In the genomic region with DNA sequence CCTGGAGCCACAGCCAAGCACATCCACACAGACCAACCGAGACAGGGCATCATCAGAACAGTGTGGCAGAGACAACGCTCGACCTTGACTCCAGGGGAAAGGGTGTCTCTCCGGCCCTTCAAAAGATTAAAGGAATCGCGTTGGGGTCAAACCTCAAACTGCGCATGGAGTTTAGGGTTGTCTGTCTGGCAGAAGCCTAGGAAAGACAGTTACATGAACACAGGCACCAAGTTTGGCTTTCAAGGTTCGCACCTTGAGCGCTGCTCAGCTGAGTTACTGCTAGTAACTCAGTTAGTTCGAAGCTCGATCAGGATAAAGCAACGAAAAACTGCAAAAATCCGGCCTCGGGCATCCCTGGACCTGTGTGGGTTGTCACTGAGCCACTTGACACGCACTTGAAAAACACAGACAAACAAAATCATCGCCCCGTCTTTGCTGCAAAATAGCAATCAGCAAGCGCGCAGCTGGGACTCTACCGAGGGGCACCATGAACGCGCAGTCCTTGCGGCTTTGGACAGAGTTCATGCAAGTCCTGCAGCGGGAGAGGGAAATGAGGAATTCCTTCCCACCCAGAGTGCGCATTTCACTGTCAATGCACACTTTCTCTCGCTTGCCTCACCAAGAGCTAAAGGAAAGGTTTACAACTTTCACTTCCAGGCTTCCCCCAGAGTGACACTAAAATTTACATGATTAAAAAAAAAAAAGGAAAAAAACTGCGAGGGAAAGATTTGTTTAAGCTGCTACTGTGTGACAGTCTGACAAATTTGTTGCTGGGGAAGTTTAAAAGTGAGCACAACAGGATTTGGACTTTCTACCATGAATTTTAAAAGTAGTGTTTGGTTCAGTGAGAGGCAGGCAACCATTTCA, we compare ENCODE assay signal across 9 mouse cellular contexts.
DNase-seq lines count a peak whose midpoint lies in the region; ATAC-seq and TF ChIP-seq lines count a peak whose summit lies in the region.
"Had no signal": no experiment of that assay in that cellular context is flagged by ENCODE, and none has a peak within 500 bp of the region (broad histone marks: within the 10 kb centered on the region; RNA-seq: fewer than 3 reads in every experiment).

No protein-coding gene starts in this region.

- H3K4me1 ChIP-seq in forebrain, embryonic 12.5 days = peaks cover 42% of the 10 kb centered on the region
- peaks cover 43% of the 10 kb centered on the region for H3K4me1 ChIP-seq in forebrain, embryonic 15.5 days
- H3K4me1 ChIP-seq in midbrain, embryonic 13.5 days (replicated peaks) = peaks cover 36% of the 10 kb centered on the region
- H3K4me1 ChIP-seq in midbrain, postnatal 0 days (ENCODE audit: insufficient read depth, low read length) = no peaks in the 10 kb centered on the region; the same call in 1 of the 2 replicates
- H3K4me1 ChIP-seq in limb, embryonic 15.5 days = peaks cover 47% of the 10 kb centered on the region
- no peaks in the 10 kb centered on the region for H3K4me1 ChIP-seq in stomach, postnatal 0 days (replicated peaks; ENCODE audit: control insufficient read depth, insufficient read depth)

- H3K27me3 ChIP-seq in forebrain, embryonic 12.5 days = peaks cover 82% of the 10 kb centered on the region
- H3K27me3 ChIP-seq in forebrain, embryonic 15.5 days = peaks cover 69% of the 10 kb centered on the region
- peaks cover 85% of the 10 kb centered on the region for H3K27me3 ChIP-seq in midbrain, embryonic 13.5 days
- peaks cover 65% of the 10 kb centered on the region for H3K27me3 ChIP-seq in midbrain, postnatal 0 days (ENCODE audit: insufficient read depth, low read length)
- peaks cover 44% of the 10 kb centered on the region for H3K27me3 ChIP-seq in limb, embryonic 15.5 days
- H3K27me3 ChIP-seq in stomach, postnatal 0 days (ENCODE audit: control insufficient read depth, insufficient read depth, low read length) = no peaks in the 10 kb centered on the region; the same call in 1 of the 2 replicates

- 3% methylated on average over 27 of the region's 27 CpGs for WGBS in forebrain, embryonic 12.5 days
- WGBS in forebrain, embryonic 15.5 days = 2% methylated on average over 27 of the region's 27 CpGs
- 3% methylated on average over 27 of the region's 27 CpGs for WGBS in midbrain, embryonic 13.5 days
- 3% methylated on average over 27 of the region's 27 CpGs for WGBS in midbrain, postnatal 0 days
- 6% methylated on average over 27 of the region's 27 CpGs for WGBS in limb, embryonic 15.5 days
- WGBS in stomach, postnatal 0 days = 17% methylated on average over 27 of the region's 27 CpGs

- no peak overlapping the region for H3K27ac ChIP-seq in forebrain, embryonic 12.5 days
- no peak overlapping the region for H3K27ac ChIP-seq in forebrain, embryonic 15.5 days (replicated peaks)
- H3K27ac ChIP-seq in midbrain, embryonic 13.5 days = no peak overlapping the region
- H3K27ac ChIP-seq in midbrain, postnatal 0 days (ENCODE audit: low read depth, low read length) = no peak overlapping the region
- no peak overlapping the region for H3K27ac ChIP-seq in limb, embryonic 15.5 days
- no peak overlapping the region for H3K27ac ChIP-seq in stomach, postnatal 0 days (replicated peaks)

- no peak for DNase-seq in midbrain, postnatal 0 days (ENCODE audit: low spot score)
- DNase-seq in stomach, postnatal 0 days (ENCODE audit: low spot score) = no peak
- DNase-seq in adrenal gland, postnatal 10 days = no peak
- DNase-seq: left cerebral cortex, postnatal 4 days had no signal

- H3K9me3 ChIP-seq in forebrain, embryonic 12.5 days = no peaks in the 10 kb centered on the region
- H3K9me3 ChIP-seq in forebrain, embryonic 15.5 days = no peaks in the 10 kb centered on the region
- H3K9me3 ChIP-seq in midbrain, embryonic 13.5 days = no peaks in the 10 kb centered on the region
- no peaks in the 10 kb centered on the region for H3K9me3 ChIP-seq in midbrain, postnatal 0 days (ENCODE audit: low read length)
- no peaks in the 10 kb centered on the region for H3K9me3 ChIP-seq in limb, embryonic 15.5 days
- no peaks in the 10 kb centered on the region for H3K9me3 ChIP-seq in stomach, postnatal 0 days (ENCODE audit: control insufficient read depth, low read length)

- H3K36me3 ChIP-seq in forebrain, embryonic 12.5 days (replicated peaks) = no peaks in the 10 kb centered on the region
- no peaks in the 10 kb centered on the region for H3K36me3 ChIP-seq in forebrain, embryonic 15.5 days
- no peaks in the 10 kb centered on the region for H3K36me3 ChIP-seq in midbrain, embryonic 13.5 days
- no peaks in the 10 kb centered on the region for H3K36me3 ChIP-seq in midbrain, postnatal 0 days (ENCODE audit: insufficient read depth, low read length)
- H3K36me3 ChIP-seq in limb, embryonic 15.5 days = no peaks in the 10 kb centered on the region
- H3K36me3 ChIP-seq in stomach, postnatal 0 days (ENCODE audit: control insufficient read depth, insufficient read depth, low read length) = no peaks in the 10 kb centered on the region

- no peak for TF ChIP-seq EP300 in stomach, postnatal 0 days (optimal IDR thresholded peaks at IDR 0.05)

- no peak overlapping the region for H3K4me3 ChIP-seq in forebrain, embryonic 12.5 days (replicated peaks)
- no peak overlapping the region for H3K4me3 ChIP-seq in forebrain, embryonic 15.5 days
- no peak overlapping the region for H3K4me3 ChIP-seq in midbrain, embryonic 13.5 days (replicated peaks)
- no peak overlapping the region for H3K4me3 ChIP-seq in midbrain, postnatal 0 days (ENCODE audit: low read depth, low read length)
- H3K4me3 ChIP-seq in limb, embryonic 15.5 days = peak overlapping the region; percentile 17
- H3K4me3 ChIP-seq in stomach, postnatal 0 days (ENCODE audit: low read depth, low read length) = no peak overlapping the region; the same call in 1 of the 2 replicates

- no peak for ATAC-seq in forebrain, embryonic 12.5 days (ENCODE audit: low FRiP score)
- ATAC-seq in forebrain, embryonic 15.5 days (replicated peaks) = no peak
- ATAC-seq in midbrain, embryonic 13.5 days = no peak
- no peak for ATAC-seq in midbrain, postnatal 0 days (ENCODE audit: low FRiP score)
- no peak for ATAC-seq in limb, embryonic 15.5 days (ENCODE audit: insufficient number of reproducible peaks, low FRiP score, low TSS enrichment, low read depth)
- ATAC-seq in stomach, postnatal 0 days (ENCODE audit: low FRiP score, low TSS enrichment) = no peak
- no peak for ATAC-seq in erythroid progenitor cell, adult 5-6 weeks (replicated peaks; ENCODE audit: low FRiP score, poor library complexity, severe bottlenecking)

- no peak overlapping the region for H3K9ac ChIP-seq in forebrain, embryonic 12.5 days
- no peak overlapping the region for H3K9ac ChIP-seq in forebrain, embryonic 15.5 days (replicated peaks)
- H3K9ac ChIP-seq in midbrain, embryonic 13.5 days (replicated peaks) = no peak overlapping the region
- no peak overlapping the region for H3K9ac ChIP-seq in midbrain, postnatal 0 days (replicated peaks; ENCODE audit: low read length, poor library complexity, severe bottlenecking)
- no peak overlapping the region for H3K9ac ChIP-seq in limb, embryonic 15.5 days
- H3K9ac ChIP-seq in stomach, postnatal 0 days (ENCODE audit: low read length) = no peak overlapping the region

- TF ChIP-seq CTCF in midbrain, postnatal 0 days (IDR thresholded peaks at IDR 0.05) = no peak
- TF ChIP-seq CTCF in stomach, postnatal 0 days (IDR thresholded peaks at IDR 0.05; ENCODE audit: low read depth) = no peak

- H3K4me2 ChIP-seq in forebrain, embryonic 12.5 days = peak overlapping the region; percentile 8; the same call in 1 of the 2 replicates
- no peak overlapping the region for H3K4me2 ChIP-seq in forebrain, embryonic 15.5 days (replicated peaks)
- peak overlapping the region; percentile 21; the same call in 1 of the 2 replicates for H3K4me2 ChIP-seq in midbrain, embryonic 13.5 days (replicated peaks)
- H3K4me2 ChIP-seq in midbrain, postnatal 0 days (ENCODE audit: low read depth, low read length, poor library complexity, severe bottlenecking) = no peak overlapping the region
- H3K4me2 ChIP-seq in limb, embryonic 15.5 days = peak overlapping the region; percentile 99
- H3K4me2 ChIP-seq in stomach, postnatal 0 days (replicated peaks; ENCODE audit: low read depth) = peak overlapping the region; percentile 23; the same call in 1 of the 2 replicates

Comparison
In these comparisons a context has a peak if more than half of its experiments do, and no peak if none do; other contexts are left out.
1. H3K4me2 ChIP-seq: peak in forebrain, embryonic 12.5 days (single experiment), midbrain, embryonic 13.5 days (single experiment), limb, embryonic 15.5 days (single experiment) and stomach, postnatal 0 days (single experiment); none in forebrain, embryonic 15.5 days (single experiment) and midbrain, postnatal 0 days (single experiment).